Mouse (Mus musculus) left cerebral cortex, adult 9 months (tissue): ENCODE results near the gene Phf21b.
A peak's percentile ranks its signal among the peaks of the same experiment; 100 is the strongest.
"Not testable (repeated sequence)": the region's sequence is repeated elsewhere in the genome, so short reads cannot be mapped to it uniquely, and the experiment has no call there.

Experiments used
- DNase-seq, 2 experiments: peaks; one replicate each; pipeline ENCODE4 v3.0.0; 2022; ENCODE audit warnings: low spot score in 2 of 2

The Phf21b gene

DNA sequence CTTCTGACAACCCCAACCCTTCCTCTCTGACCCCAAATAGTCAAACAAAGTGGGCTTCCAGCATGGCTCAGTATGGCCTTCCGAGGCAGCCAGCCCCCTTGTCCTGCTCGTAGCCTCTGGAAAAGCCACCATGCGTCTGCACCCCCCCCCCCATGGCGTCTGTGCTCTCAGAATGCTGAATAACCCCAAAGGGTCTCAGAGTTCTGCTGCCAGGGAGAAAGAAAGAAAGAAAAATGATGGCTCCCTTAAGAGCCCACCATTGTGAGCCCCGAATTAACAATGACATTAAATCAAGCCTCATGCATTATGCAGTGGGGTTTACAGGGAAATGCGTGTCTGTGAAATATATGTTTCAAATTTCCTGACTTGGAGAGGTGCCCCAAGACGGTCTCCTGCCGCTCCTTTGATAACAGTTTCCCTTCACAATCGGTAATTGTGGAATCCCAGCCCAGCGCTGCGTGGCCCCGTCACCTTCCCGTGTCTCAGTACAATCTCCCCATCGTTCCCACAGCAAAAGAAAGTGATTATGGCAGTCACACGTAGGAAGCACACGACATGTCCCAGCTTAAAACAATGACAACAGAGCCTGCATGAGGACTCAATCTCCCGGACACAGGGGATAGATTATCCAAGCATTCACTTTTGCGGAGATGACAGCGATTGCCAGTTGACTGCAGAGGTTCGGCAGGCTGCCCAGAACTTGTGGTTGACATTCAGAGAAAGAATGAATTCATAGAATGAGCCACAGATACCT, 80.3 kb downstream of the Phf21b start:
- no peak for DNase-seq

GRCm38 (mm10) chr15:84772191-84773111, 83.4 kb downstream of the Phf21b start:
- no peak for DNase-seq

GRCm38 (mm10) chr15:84769641-84770341, 86.1 kb downstream of the Phf21b start:
- no peak for DNase-seq

DNA sequence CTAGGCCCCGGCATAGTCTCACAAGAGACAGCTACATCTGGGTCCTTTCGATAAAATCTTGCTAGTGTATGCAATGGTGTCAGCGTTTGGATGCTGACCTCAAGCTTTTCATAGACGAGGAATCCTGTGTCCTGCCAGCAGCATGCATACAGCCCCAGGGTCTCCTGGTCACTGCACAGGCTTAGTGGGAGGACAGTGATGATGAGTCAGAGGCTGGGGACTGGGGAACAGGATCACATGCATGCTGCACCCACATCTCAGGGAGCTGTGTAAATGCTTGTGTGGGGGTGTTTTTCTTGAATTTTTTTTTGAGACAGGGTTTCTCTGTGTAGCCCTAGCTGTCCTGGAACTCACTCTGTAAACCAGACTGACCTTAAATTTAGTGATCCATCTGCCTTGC, 87.3 kb downstream of the Phf21b start:
- DNase-seq, result not testable (repeated sequence)

DNA sequence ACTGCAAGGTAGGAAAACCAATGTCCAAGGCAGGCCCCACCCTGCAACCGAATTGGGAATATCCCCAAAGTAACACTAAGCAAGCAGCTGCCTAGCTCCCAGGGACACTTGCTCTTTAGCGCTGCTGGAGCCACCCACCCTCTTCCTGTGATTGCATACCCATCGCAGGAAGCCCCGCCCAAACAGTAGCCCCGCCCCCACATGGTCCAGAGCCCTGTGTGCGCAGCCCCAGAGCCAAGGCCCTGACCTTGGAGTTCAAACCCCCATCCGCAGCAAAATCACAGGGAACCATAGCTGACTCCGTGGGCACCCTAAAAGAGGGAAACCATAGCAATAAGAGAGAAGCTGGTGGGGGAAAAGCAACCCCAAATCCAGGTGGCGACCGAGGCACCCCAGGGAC, 89.2 kb downstream of the Phf21b start:
- DNase-seq, result no peak

DNA sequence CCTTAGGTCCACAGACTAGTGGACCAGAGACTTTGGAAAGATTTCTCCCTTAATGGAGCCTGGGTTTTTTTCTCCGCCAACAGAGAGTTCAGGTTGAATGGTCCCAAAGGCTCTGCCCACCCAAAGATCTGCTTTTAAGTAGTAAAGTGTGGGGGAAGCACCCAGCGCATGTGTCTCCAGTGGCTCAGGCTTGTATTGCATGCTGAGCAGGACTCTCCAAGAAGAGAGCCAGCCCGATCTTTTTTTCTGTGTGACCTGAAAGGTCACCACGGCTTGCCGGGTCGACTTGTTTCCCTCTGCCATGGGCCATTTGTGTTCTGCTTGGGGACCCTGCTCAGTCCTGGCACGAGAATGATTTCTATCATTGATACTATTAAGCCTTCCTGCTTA, 92.4 kb downstream of the Phf21b start:
- DNase-seq, result no peak

GRCm38 (mm10) chr15:84762712-84763422, 93.0 kb downstream of the Phf21b start:
- no peak for DNase-seq

DNA sequence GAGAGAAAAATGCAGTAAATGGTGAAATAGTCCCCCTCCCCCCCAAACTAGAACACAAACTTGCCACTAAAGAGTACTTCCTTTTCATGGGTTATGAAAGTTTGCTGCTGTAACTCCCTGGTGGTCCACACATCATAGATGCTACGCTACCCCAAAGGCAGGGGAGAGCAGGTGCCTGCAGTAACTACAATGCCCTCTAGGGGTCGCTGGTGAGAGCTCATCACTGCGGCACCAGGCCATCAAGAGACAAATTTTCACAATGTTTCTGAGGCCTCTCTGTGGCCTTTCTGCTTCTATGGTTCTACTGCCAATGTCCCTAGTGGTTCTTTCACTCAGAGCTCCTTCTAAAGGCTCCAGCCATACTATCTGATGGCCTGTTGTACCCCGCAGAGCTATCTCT, 97.4 kb downstream of the Phf21b start:
- peak in 1 of 2 experiments; percentile 33 for DNase-seq

DNA sequence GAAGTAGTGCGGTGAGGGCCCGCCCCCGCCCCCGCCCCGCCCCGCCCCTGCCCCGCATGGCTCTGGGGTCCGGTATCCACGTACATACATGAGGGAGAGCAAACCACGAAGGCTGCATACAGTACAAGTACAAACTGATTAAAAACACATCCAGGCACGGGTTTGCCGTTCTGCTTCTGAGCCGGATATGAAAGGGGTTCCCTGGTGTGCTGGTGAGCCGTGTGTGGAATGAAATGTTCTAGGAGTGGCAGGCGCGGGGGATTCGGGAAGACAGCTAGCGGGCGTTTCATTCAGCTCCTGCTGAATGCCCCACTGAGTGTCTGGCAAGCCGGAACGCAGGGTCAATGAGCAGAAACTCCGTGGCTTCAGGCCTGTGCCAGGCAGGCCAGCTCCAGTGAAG, 99.4 kb downstream of the Phf21b start:
- no peak for DNase-seq

- DNase-seq, result peak in 1 of 2 experiments; percentile 82
Measured at GRCm38 (mm10) chr15:84754987-84755386, 100.9 kb downstream of the Phf21b start.

GRCm38 (mm10) chr15:84745831-84746230, 110.0 kb downstream of the Phf21b start:
- no peak for DNase-seq

- DNase-seq, result no peak
Measured at GRCm38 (mm10) chr15:84744308-84744707, 111.5 kb downstream of the Phf21b start.

DNA sequence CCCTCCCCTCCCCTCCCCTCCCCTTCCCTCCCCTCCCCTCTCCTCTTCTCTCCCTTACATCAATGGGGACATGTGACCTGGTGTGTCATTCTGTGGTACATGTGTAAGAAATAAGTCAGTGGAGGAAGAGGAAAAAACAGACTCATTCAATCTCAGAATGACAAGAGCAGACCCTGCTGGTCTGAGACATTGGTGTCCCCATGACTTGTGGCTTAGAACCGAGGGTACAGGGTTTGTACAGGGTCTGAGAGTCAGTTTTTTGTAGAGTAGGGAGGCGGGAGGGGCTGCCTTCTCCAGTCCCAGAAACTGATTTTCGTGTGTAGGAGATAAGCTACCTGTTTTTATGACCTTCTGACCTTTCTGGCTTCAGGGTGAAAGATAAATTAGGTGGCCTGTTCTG, 112.5 kb downstream of the Phf21b start:
- no peak for DNase-seq

GRCm38 (mm10) chr15:84741573-84741972, 114.3 kb downstream of the Phf21b start:
- no peak for DNase-seq

- no peak for DNase-seq
Measured at GRCm38 (mm10) chr15:84738246-84738645, 117.6 kb downstream of the Phf21b start.

DNA sequence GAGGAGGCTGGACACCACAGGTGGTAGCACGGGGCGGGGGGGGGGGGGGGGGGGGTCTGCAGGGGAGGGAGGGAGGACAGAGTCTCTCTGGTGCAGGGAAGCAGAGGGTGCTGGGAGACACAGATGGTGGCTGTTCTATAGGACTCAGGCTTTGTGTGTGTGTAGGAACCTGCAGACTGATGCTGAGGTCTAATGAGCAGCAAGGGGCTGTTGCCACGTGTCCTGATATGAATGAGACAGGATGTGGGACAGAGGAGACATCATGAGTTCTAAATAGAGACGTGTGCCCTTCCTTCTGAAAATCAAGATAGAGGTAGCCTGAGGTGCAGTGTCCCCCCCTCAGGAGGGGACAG, 118.9 kb downstream of the Phf21b start:
- no peak for DNase-seq

- DNase-seq, result no peak
Measured at GRCm38 (mm10) chr15:84736346-84736993, 119.4 kb downstream of the Phf21b start.
